Mouse (Mus musculus) layer of hippocampus, postnatal 36 days (tissue): ENCODE measurements around the gene Rbm15. TPM values are rescaled to one million over a fixed set of nuclear protein-coding genes. Genes with fewer than 3 reads are reported as not detected.
A peak's percentile ranks its signal among the peaks of the same experiment; 100 is the strongest.

Experiments used
- DNase-seq, 2 experiments: peaks; one replicate each; pipeline ENCODE4 v3.0.0; 2022
- total RNA-seq, 2 experiments: library from RNA; stranded (reverse); gene quantifications; 2 replicates each; pipeline ENCODE4 v1.2.3; 2021

Rbm15 gene
- 10 to 100 TPM; 25.9 to 28.0 TPM for total RNA-seq

DNA sequence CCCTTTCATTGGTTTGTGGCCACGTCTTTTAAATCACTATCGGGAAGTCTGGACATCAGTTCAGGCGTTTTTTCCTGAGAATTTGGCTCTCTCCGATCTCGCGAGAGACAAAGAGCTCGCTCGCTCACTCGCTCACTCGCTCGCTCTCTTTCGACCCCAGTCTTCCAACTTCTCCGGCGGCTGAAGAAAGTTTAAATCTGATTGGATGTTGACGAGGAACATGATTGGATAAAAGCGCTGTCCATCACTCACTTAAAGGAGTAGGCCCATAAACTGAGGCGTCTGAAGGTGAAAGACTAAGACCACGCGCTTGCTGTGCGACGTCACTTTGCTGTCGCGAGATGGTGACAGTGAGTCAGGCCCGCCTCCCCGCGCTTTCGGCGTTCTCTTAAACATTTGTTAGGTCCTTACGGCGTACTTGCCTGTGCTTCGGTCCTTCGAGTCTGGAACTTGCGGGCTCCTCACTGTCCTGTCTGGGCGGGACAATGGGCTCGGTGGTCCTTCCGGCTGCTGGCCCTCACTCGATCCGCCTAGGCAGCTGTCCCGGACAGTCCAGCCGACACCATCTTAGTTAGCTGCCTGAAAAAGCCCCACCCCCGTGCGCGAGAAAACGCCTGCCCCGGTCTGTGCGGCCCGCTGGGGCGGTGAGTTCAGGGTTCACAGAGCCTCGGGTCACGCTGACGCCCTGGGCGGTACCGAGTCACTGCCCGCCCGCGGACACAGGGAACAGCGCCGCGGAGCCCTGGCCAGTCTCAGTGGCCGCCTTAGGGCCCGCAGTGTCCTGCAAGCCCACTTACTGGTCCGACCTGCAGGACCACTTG is at the start of gene Rbm15:
Rbm15 (minus strand) TSS at position 293 of the 821 bp plus-strand sequence.
- peak; percentile 94 to 95 for DNase-seq

DNA sequence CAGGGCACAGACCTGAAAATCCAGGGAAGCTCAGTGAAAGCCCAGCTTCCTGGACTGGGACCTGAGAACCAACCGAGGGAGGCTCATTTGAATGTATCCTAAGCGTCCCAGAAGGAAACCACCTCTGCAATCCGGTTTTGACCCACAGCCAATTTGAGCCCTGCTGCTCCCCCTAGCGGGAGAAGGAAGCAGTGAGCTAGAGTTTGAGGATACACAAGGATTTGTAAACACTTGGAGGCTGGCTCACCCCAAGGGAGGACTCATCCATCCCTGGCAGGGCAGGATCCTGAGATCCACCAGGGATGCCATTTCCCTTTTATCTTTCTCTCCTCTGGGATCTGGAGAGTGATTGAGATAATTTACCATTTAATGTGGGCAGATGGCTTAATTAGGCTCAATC is 45.9 kb upstream of the Rbm15 start:
- DNase-seq, result peak; percentile 42 to 50

DNA sequence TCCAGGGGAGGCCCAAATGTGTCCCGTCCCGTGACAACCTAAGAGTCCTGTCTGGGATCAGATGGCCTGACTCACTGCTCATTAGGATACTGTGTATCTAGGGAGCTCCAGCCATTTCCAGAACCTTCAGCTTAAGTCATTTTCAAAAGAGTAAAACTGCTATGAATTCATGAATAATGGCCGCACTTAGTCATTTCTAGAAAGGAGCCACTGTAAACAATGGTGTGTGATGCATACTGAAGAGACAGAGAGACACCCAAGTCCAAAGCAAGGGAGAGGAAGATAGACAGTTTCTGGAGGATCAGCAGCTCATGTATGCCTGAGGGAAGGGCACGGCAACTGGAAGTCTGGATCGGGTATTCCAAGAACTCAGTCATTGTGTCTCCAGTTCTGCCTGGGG is 45.2 kb upstream of the Rbm15 start:
- DNase-seq, result no peak

DNA sequence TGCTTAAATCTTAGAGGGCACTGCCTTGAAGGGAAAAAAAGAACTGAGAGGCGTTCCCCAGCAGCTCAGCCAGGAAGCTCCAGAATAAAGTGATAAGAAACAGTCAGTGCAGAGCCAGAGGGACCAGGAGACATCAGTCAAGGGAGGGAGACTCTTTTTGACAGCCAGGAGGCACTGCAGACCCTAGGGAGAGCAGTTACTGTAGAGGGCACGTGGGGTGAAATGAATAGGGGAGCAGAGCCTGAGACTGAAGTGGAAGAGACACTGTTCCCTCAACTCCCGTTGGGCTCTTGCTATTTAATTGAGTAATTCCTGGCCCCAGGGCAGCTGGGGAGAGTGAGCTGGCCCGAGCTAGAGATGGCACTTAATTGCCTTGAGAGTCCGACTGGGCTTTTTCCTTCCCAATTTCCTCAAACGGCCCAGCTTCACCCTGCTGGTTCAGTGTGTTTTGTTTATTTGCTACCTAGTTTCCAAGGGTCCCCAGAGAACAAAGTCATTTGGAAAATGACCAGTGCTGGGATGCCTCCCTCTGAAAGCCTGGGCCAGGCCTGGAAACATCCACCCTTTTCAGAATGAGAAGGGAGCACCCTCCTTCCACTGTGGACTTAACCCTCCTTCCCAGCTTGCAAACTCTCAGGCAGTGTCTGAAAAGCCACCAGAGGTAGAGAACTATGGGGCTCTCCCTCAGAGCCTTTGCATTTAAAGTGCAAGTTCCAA is 41.6 kb upstream of the Rbm15 start:
- no peak for DNase-seq

DNA sequence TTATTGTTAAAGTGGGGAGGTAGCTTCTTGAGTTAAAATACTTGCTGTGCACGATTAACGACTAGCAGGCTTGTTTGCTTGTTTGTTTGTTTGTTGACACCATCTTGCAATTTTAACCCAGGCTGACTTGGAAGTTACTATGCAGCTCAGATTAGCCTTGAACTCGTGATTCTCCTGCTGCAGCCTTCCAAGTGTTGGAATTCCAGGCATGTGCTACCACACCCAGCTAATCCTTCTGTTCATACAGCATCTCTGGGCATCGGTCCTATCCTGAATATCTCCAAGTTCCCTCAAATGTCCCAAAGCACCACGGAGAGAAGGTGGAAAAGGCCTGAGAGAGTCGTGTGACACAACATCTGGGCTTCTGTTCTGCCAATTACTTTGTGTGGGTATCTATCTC is 35.7 kb upstream of the Rbm15 start:
- no peak for DNase-seq

DNA sequence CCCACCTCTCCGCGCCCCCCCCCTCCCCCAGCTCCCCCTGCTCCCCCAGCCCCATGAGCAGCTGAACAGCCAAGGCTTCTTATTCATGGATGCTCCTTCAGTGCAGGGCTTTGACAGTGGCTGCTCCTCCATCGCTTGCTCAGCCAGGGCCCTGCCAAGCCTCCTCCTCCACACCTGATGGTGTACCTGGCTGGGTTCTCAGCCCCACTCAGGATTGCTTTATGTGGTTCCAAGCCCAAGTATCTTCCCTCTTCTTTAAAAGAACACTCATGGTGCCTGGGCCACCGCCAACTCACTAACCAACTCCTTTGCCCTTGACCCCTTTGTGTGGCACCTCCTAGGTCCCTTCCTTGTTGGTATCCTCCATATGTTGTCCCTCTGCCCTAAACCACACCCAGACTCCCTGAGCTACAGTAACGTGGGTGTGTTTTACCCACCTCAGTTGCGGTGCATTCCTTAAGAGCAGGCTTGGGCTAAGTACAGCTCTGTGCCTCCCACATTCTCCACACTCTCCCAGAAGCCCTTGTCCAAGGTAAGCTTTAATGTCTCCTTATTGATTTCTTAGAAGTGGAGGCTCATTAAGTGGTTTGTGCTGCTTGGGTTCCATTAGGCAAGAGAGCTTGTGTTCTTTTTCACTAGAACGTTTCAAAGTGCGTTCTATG is 34.6 kb upstream of the Rbm15 start:
- DNase-seq, result no peak

DNA sequence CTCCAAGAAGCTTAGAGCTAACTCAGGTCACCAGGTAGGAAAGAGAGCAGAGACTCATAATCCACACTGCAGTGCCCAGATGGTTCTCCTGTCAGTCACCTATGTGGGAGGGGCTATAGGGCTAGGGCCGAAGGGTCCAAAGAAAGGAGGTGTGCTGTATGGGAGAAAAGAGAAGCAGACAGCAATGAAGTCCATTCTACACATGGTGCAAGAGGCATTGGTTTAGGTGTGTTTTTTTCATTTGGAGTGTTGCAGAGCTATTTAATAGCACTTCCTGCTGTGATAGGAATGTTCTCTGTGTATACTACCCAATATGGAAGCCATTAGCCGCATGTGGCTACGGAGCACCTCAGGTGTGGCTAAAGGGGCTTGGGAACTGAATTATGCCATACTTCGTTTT is 31.9 kb upstream of the Rbm15 start:
- no peak for DNase-seq

DNA sequence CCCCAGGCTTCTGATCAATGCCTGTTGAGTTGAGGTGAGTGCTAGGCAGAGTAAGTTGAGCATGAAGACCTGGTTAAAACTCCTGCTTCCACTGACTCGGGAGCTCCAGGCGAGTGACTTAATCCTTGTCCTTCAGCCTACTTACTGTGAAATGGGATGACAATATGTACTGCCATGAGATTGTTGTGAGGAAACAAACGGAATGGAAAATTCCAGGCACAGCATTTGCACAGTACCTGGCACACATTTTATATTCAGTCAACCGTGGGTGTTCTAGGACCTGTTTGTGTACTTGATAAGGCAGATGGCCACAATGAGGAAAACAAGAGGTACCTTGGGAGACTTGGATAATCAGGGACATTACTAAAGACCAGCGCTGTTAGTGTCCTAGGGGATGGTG is 29.9 kb upstream of the Rbm15 start:
- DNase-seq, result no peak

DNA sequence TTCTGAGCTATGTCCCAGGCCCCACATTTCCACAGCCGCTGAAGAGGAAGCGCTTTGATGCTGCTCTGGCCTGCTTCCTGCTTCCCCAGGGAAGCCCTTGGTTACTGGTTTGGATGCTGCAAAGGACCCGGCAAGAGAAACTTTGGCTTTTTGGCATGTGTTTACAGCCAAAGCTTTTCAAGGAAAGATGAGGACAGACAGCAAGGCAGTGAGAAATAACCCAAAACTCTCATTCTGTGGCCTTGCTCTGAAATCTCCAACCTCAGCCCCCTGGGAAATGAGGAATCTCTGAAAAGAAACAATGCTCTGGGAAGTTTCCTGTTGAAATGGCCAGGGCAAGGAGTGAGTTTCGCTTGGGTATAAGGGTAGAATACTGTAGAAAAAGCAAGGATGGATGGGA is 26.9 kb upstream of the Rbm15 start:
- DNase-seq, result no peak

DNA sequence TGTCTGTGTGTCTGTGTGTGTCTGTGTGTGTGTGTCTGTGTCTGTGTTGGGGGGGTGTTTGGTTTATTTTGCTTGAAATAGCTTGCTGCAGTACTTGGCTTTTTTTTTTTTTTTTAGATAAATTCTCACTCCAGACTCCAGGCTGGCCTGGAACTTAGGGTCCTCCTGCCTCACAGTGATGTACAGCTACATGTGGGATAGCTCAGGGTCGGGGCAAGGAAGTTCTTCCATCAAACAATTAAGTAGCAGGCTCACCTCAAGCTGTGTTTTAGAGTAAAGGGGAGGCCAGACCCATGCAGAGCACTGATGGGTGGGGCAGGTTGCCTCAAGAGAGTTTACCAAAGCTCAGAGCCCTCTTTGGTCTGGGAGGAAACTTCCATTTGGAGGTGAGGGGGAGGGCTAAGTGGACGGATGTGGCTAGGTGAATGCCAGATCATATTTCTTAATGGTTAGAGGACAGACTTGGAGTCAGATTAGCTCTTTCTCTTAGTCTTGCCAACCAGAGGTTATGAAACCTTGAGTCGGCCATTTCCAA is 24.3 kb upstream of the Rbm15 start:
- DNase-seq, result no peak

DNA sequence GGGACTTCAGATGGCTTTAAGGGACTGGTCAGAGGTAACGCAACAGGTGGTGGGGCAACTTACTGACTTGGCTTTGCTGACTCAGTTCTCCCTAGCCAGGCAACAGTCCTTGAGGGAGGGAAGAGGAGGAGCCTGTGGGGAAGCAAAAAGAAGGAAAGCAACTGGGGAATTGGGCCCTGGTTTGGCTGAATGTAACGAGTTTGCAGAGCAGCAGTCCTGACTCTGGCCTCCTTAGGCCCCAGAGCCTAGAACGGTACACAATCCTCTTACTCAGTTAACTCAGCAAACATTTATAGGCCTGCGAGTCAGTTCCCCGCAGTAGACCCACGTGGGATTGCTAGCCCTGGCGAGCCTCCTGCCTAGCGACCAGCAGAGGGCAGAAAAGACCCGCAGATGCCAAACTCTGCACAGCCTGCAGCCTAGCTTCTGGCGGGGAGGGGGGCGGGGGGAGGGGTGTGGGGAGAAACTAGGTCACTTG is 23.5 kb upstream of the Rbm15 start:
- peak; percentile 81 to 85 for DNase-seq

DNA sequence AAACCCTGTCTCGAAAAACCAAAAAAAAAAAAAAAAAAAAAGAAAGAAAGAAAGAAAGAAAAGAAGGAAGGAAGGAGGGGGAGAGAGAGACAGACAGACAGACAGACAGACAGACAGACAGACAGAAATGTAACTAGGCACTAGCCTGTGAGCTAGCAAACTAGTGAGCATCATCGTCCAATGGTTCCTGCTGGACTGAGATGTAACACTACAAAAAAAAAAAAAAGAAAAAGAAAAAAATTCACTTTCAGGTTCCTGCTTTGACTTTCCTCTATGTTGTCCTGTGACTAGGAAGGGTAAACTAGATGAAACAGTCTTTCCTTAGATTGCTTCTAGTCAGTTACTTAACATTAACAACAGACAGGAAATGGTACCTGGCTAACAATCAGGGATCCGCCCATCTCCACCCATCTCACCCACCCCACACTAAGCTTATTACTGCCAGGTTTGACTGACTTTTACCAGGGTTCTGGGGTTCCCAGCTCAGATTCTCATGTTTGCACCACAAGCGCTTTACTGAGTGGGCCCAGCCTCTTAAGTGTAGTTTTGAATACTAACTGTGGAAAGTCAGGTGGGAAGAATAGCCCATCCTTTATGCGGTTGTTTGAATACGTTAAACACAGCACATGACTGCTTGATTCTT is 22.3 kb upstream of the Rbm15 start:
- no peak for DNase-seq

DNA sequence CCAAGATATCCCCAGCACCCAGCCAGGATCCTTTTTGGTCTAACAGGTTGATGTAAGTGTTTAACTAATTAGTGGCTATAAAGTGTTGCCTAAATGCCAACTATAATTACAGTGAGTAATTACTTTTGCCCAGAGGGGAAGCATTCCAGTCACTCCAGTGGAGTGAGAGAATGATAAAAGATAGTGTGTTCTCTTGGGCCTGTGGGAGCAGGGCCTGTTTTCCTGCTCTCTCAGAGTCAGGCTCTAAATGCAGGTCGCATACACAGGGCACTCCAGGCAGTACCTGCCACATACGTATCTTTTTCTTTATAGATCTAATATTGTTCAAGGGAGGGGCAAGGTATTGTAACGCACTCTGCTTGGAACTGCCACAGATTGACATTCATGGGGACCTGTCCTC is 18.2 kb upstream of the Rbm15 start:
- no peak for DNase-seq

DNA sequence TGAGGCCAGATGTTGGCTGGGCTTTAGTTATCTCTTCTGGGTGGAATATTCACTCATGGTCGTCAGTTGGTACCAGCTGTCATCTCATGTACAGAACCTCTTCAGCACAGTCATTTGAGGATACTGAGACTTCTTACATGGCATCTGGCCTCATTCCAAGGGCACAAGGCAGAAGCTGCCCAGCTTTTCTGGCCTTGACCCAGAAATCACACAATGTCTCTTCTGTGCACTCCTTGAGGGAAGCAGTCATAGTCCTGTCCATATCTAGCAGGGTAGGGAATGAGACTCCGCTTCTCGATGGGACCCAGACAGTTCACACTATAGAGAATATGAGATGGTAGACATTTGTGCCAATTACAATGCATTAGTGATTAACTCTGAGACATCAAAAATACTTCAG is 15.5 kb upstream of the Rbm15 start:
- DNase-seq, result no peak

DNA sequence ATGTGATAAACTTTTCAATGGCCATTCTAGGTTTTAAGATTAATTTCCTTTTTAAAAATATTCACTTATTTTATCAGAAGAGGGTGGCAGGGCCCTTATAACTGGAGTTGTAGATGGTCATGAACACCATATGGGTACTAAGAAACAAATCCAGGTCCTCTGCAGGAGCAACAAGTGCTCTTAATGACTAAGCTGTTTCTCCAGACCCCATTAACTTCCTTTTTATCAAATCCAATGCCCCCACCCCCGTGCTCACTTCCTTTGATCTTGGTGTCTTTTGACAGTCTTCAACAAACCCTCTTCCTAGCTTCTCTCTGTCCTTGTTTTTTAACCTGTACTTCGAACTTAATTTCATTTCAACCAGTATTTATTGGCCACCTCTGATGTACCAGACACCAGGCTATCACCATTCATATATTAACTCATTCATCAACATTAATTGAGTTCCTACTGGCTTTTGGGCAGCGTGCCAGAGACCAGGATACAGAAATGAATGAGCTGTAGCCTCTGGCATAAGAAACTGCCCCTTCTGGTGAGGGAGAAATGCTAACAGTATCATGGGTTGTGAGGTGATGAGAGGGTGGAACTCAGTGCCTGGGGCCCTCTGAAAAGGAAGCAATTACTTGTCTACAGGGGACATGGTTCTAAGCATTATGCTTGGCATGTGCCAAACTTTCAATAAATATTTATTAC is 11.7 kb upstream of the Rbm15 start:
- DNase-seq, result no peak

DNA sequence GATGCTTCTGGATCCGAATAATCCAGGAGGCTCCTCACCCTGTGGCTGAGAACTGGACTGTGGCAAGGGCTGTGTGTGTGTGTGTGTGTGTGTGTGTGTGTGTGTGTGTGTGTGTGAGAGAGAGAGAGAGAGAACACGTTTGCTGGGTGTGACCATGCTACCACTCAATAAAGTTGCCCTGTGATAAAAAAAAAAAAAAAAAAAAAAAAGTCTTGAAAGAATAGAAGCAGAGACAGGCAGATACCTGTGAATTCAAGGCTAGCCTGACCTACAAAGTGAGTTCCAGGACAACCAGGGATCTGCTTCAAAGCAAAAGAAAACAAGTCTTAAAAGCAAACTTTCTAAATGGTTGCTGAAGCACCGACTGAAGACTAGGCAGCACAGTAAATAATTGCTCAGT is 10.5 kb upstream of the Rbm15 start:
- DNase-seq, result no peak

DNA sequence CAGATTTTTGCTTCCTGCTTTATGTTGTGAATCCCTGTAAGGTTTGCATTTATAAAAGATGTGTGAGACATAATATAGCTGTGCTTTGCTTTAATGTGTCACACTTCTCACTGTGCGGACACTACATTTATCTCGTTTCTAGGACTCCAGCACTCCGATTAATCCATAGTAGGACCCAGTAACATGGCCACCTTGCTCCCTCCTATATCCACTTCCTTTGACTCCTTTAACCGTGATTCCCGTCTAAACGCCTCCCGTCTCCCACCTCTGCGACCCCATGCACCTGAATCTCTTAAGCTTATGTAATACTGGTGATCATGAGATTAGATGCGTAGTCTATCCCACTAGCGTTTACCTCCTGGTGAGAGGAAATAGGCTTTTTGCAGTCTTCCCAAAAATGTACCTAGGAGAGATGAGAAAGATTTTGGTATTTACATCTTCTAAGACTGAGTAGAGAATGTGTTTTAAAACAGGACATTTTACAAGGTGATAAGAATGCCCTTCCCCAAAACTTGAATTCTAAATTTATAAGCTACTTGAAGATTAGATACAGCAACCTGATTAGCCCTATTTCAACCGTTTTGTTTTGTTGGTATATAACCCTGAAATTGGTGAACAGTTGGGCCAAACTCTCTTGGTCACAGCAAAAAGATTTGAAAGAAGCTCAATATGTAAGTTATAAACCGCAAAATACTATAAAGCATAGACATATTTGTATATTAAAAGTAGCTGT is 895 bp upstream of the Rbm15 start:
- no peak for DNase-seq

DNA sequence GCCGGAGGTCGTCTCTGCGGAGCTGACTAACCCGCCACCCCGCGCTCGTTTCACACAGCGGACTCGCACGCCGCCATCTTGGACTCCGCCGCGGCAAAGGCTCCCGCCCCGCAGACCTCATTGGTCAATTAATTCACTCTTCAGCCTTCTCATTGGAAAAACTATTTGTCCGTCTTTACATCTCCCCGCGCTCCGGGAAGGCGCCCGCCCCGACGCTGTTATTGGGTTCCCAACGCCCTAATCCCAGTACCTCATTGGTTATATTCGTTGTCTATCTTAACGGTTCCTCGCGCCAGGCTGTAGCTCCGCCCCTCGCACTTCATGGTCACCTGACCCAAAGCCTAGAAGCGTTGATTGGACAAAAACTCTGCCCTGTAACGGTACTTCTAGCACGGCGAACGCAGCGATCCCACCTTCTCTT is 503 bp downstream of the Rbm15 start:
- peak; percentile 95 to 96 for DNase-seq

DNA sequence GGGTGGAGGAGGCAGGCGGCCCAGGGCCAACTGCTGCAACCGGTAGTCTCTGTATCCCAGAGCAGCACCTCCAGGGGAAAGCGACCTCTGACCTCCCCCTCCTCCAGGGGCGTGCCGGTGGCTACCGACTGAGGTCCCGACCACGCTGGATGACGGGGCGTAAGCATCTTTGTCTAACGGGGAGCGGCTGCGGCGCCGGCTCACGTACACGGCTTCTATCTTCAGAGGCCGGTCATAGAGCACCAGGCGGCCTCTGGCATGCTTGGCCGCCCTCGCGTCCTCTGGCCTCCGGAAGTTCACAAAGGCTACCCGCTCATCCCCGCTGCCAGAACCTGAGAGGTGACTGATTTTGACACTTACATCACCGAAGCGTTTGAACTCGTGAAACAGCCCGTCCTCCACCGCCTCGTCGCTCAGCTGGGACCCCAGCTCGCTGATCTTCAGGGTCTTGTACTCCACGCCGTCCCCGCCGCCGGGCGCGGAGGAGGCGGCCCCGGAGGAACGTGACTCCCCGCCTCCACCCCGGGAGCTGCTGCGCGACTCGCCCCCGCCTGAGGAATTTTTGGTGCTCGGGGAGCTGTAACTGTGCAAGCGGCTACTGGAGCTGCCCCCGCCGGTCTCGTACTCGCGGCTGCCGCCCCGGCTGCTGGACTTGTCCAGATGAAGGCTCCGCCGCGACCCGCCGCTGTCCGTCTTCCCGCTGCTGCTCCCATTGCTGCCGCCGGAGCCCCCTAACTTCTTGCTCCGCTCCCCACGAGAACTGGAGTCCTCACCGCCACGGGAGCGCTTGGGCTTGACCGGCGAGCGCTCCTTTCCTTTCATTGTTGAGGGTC is 1.1 kb downstream of the Rbm15 start:
- peak; percentile 26 to 71 for DNase-seq

DNA sequence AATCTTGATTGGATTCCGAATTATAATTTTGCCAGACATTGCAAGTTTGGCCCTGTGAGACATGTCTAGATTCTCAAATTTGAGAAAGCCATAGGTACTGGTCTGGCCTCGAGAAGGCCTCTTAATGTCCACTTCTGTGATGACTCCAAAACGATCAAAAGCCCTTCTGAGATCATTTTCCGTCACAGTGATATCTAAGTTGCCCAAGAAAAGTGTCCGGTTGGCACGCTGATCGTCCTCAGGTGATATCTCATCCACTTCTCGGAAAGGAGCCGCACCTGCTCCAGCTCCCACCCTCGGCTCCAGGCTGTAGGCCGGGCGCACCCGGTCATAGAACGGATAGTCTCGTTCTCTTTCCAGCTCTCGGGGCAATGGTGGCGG is 1.7 kb downstream of the Rbm15 start:
- no peak for DNase-seq
